Mouse (Mus musculus) C2C12 (cell line): ENCODE measurements around the gene Cmtr1. TPM values are rescaled to one million over a fixed set of nuclear protein-coding genes. Genes with fewer than 3 reads are reported as not detected.

Experiments
- H3K27me3 ChIP-seq: one replicate; pipeline ENCODE4 v1.6.1; 2011; ENCODE audit not compliant: control insufficient read depth, insufficient read depth, insufficient read length
- H3K36me3 ChIP-seq: one replicate; pipeline ENCODE4 v1.6.1; 2011; ENCODE audit not compliant: control insufficient read depth, insufficient read depth
- H3K4me3 ChIP-seq: one replicate; pipeline ENCODE4 v1.5.1; 2011; ENCODE audit warnings: mild to moderate bottlenecking, control low read depth; ENCODE audit not compliant: poor library complexity, insufficient read depth, severe bottlenecking
- H3K79me2 ChIP-seq: one replicate; pipeline ENCODE4 v1.6.1; 2011; ENCODE audit not compliant: control insufficient read depth, insufficient read depth
- H3K79me3 ChIP-seq: one replicate; pipeline ENCODE4 v1.6.1; 2011; ENCODE audit warnings: low read depth, control low read depth
- H3ac ChIP-seq: one replicate; pipeline ENCODE3; 2011; ENCODE audit warnings: low read depth; ENCODE audit not compliant: control insufficient read depth, insufficient read length
- CEBPB ChIP-seq: IDR thresholded peaks from one replicate; pipeline ENCODE4 v1.6.1; 2011; ENCODE audit warnings: low read depth, mild to moderate bottlenecking, control low read depth, moderate library complexity
- CTCF ChIP-seq: IDR thresholded peaks from one replicate; pipeline ENCODE4 v1.5.1; 2011; ENCODE audit not compliant: control insufficient read depth, insufficient read depth, insufficient read length
- FOSL1 ChIP-seq: IDR thresholded peaks from one replicate; pipeline ENCODE4 v1.8.0; 2011; ENCODE audit warnings: mild to moderate bottlenecking, low read length; ENCODE audit not compliant: poor library complexity, insufficient read depth, severe bottlenecking
- MAX ChIP-seq: IDR thresholded peaks from one replicate; pipeline ENCODE4 v1.6.1; 2011; ENCODE audit warnings: mild to moderate bottlenecking, control low read depth
- MYOD1 ChIP-seq: IDR thresholded peaks from one replicate; pipeline ENCODE4 v1.6.1; 2011; ENCODE audit warnings: low read depth; ENCODE audit not compliant: control insufficient read depth, insufficient read length
- MYOG ChIP-seq: IDR thresholded peaks from one replicate; pipeline ENCODE4 v1.6.1; 2011; ENCODE audit not compliant: control insufficient read depth, insufficient read length; ENCODE audit errors: extremely low read depth
- USF1 ChIP-seq: IDR thresholded peaks from one replicate; pipeline ENCODE4 v1.6.1; 2011; ENCODE audit warnings: low read depth, mild to moderate bottlenecking, control low read depth, moderate library complexity
- polyA plus RNA-seq: library from polyadenylated mRNA; unstranded; fragments of >200 nt; fragmentation: generic; extraction: Trizol; gene quantifications from one replicate; pipeline ENCODE4 v1.2.1, GENCODE M21; 2012; ENCODE audit warnings: missing spikeins

Cmtr1 gene
- polyA plus RNA-seq, 1 experiment = 33.4 TPM

GRCm38 (mm10) chr17:29635492-29635891, 24.9 kb upstream of the Cmtr1 start:
- H3ac ChIP-seq = no peak overlapping the region
- H3K36me3 ChIP-seq = peaks cover 72% of the 10 kb centered on the region
- no peak overlapping the region for H3K4me3 ChIP-seq
- no peaks in the 10 kb centered on the region for H3K27me3 ChIP-seq
- TF ChIP-seq CTCF (no peak), MYOD1 (no peak), MYOG (no peak), FOSL1 (no peak), USF1 (no peak), CEBPB (no peak), MAX (no peak)
- H3K79me2 ChIP-seq = no peaks in the 10 kb centered on the region
- H3K79me3 ChIP-seq = no peaks in the 10 kb centered on the region

- no peaks in the 10 kb centered on the region for H3K27me3 ChIP-seq
- H3K36me3 ChIP-seq = peaks cover 74% of the 10 kb centered on the region
These were observed 24.3 kb upstream of the Cmtr1 start for GRCm38 (mm10) chr17:29636118-29636517.

GRCm38 (mm10) chr17:29637377-29637776, 23.0 kb upstream of the Cmtr1 start:
- no peak overlapping the region for H3ac ChIP-seq
- H3K36me3 ChIP-seq = peaks cover 69% of the 10 kb centered on the region
- TF ChIP-seq MAX = no peak
- no peak for TF ChIP-seq USF1
- TF ChIP-seq MYOG = no peak
- TF ChIP-seq CEBPB = no peak
- no peak for TF ChIP-seq MYOD1
- TF ChIP-seq FOSL1 = no peak
- TF ChIP-seq CTCF = no peak
- H3K27me3 ChIP-seq = no peaks in the 10 kb centered on the region
- H3K79me3 ChIP-seq = no peaks in the 10 kb centered on the region
- no peaks in the 10 kb centered on the region for H3K79me2 ChIP-seq
- no peak overlapping the region for H3K4me3 ChIP-seq

More at GRCm38 (mm10) chr17:29636118-29636517, 24.3 kb upstream of the Cmtr1 start:
- H3K79me3 ChIP-seq = no peaks in the 10 kb centered on the region
- H3K4me3 ChIP-seq = no peak overlapping the region
- no peaks in the 10 kb centered on the region for H3K79me2 ChIP-seq
- TF ChIP-seq MYOD1 (no peak), FOSL1 (no peak), CEBPB (no peak), MYOG (no peak), MAX (no peak), CTCF (no peak), USF1 (no peak)
- no peak overlapping the region for H3ac ChIP-seq

GRCm38 (mm10) chr17:29637895-29638294, 22.5 kb upstream of the Cmtr1 start:
- H3K27me3 ChIP-seq = no peaks in the 10 kb centered on the region
- TF ChIP-seq CTCF = no peak
- no peak for TF ChIP-seq FOSL1
- TF ChIP-seq MAX = no peak
- no peak overlapping the region for H3ac ChIP-seq
- H3K79me2 ChIP-seq = no peaks in the 10 kb centered on the region
- H3K36me3 ChIP-seq = peaks cover 69% of the 10 kb centered on the region
- H3K4me3 ChIP-seq = no peak overlapping the region
- no peaks in the 10 kb centered on the region for H3K79me3 ChIP-seq

GRCm38 (mm10) chr17:29640971-29641370, 19.4 kb upstream of the Cmtr1 start:
- peaks cover 51% of the 10 kb centered on the region for H3K36me3 ChIP-seq
- H3K4me3 ChIP-seq = no peak overlapping the region

GRCm38 (mm10) chr17:29642219-29642618, 18.2 kb upstream of the Cmtr1 start:
- H3K27me3 ChIP-seq = no peaks in the 10 kb centered on the region
- no peak for TF ChIP-seq USF1
- TF ChIP-seq CEBPB = no peak
- no peak for TF ChIP-seq MYOD1
- no peak for TF ChIP-seq CTCF
- TF ChIP-seq MAX = no peak
- no peak for TF ChIP-seq FOSL1
- no peak for TF ChIP-seq MYOG
- H3ac ChIP-seq = no peak overlapping the region
- H3K4me3 ChIP-seq = no peak overlapping the region
- H3K79me3 ChIP-seq = no peaks in the 10 kb centered on the region
- no peaks in the 10 kb centered on the region for H3K79me2 ChIP-seq
- peaks cover 38% of the 10 kb centered on the region for H3K36me3 ChIP-seq

More at GRCm38 (mm10) chr17:29640971-29641370, 19.4 kb upstream of the Cmtr1 start:
- TF ChIP-seq CEBPB = no peak
- TF ChIP-seq USF1 = no peak
- no peak for TF ChIP-seq FOSL1
- no peak for TF ChIP-seq MYOD1
- TF ChIP-seq MYOG = no peak
- TF ChIP-seq CTCF = no peak
- TF ChIP-seq MAX = no peak
- no peaks in the 10 kb centered on the region for H3K27me3 ChIP-seq
- no peaks in the 10 kb centered on the region for H3K79me2 ChIP-seq
- H3ac ChIP-seq = no peak overlapping the region
- no peaks in the 10 kb centered on the region for H3K79me3 ChIP-seq
